Mouse (Mus musculus) CH12.LX (cell line): ENCODE measurements around the gene Mob3c. TPM values are rescaled to one million over a fixed set of nuclear protein-coding genes. Genes with fewer than 3 reads are reported as not detected.

ENCODE experiments used
- DNase-seq: peaks from one replicate; pipeline ENCODE4 v3.0.0-alpha.2; 2013; ENCODE audit errors: extremely low read depth
- H3K27ac ChIP-seq: 2 replicates; pipeline ENCODE4 v1.5.1; 2012; ENCODE audit warnings: low read depth, mild to moderate bottlenecking, control low read depth, moderate library complexity; ENCODE audit not compliant: insufficient read depth
- H3K27me3 ChIP-seq: replicated peaks from 2 replicates; pipeline ENCODE3; 2012; ENCODE audit warnings: inconsistent platforms
- H3K36me3 ChIP-seq, 2 experiments: replicated peaks in 1 of 2; 2 replicates each; pipeline versions ENCODE3 to v1.6.1; 2012; ENCODE audit warnings: inconsistent platforms in 1 of 2, low read length in 1 of 2, mild to moderate bottlenecking in 1 of 2, mixed read lengths in 1 of 2, moderate library complexity in 1 of 2; ENCODE audit not compliant: control insufficient read depth in 1 of 2, insufficient read depth in 1 of 2
- H3K4me1 ChIP-seq, 2 experiments: 2 replicates each; pipeline ENCODE4 v1.6.1; 2012; ENCODE audit warnings: inconsistent platforms in 1 of 2, moderate library complexity in 1 of 2; ENCODE audit not compliant: insufficient read depth in 2 of 2, control insufficient read depth in 1 of 2
- H3K4me2 ChIP-seq: 2 replicates; pipeline ENCODE4 v1.6.1; 2012; ENCODE audit warnings: low read depth, mild to moderate bottlenecking, control low read depth; ENCODE audit not compliant: poor library complexity, insufficient read depth, severe bottlenecking
- H3K4me3 ChIP-seq, 3 experiments: fragments of 150-350 bp in 1 of 3; sonication (generic) in 1 of 3; replicated peaks in 1 of 3; 2 replicates each; pipeline versions ENCODE3 to v1.5.1; 2011 to 2012; ENCODE audit warnings: low read depth in 2 of 3, low read length in 2 of 3, mild to moderate bottlenecking in 2 of 3, moderate library complexity in 2 of 3, control low read depth in 1 of 3, improper control_type of control experiment in 1 of 3, inconsistent platforms in 1 of 3, mixed read lengths in 1 of 3; ENCODE audit not compliant: poor library complexity in 1 of 3
- H3K79me2 ChIP-seq: replicated peaks from 2 replicates; pipeline ENCODE4 v1.6.1; 2012; ENCODE audit warnings: mild to moderate bottlenecking, moderate library complexity; ENCODE audit not compliant: control insufficient read depth, poor library complexity, insufficient read depth, severe bottlenecking; ENCODE audit errors: extremely low read depth
- H3K9ac ChIP-seq: 2 replicates; pipeline ENCODE4 v1.6.1; 2012; ENCODE audit warnings: low read depth, mild to moderate bottlenecking, control low read depth, moderate library complexity; ENCODE audit not compliant: insufficient read depth
- H3K9me3 ChIP-seq: replicated peaks from 2 replicates; pipeline ENCODE3; 2012; ENCODE audit warnings: low read length, inconsistent platforms, mixed read lengths
- ELF1 ChIP-seq: IDR thresholded peaks from 2 replicates; pipeline ENCODE4 v1.6.1; 2014; ENCODE audit warnings: low read depth, mild to moderate bottlenecking, inconsistent platforms, low read length, improper control_type of control experiment
- EP300 ChIP-seq: IDR thresholded peaks from 2 replicates; pipeline ENCODE4 v1.6.1; 2011; ENCODE audit warnings: low read length, improper control_type of control experiment
- IRF4 ChIP-seq: IDR thresholded peaks from 2 replicates; pipeline ENCODE4 v1.6.1; 2014; ENCODE audit warnings: low read depth, mild to moderate bottlenecking, inconsistent platforms, low read length, improper control_type of control experiment
- JUN ChIP-seq: IDR thresholded peaks from 2 replicates; pipeline ENCODE4 v1.6.1; 2011; ENCODE audit warnings: low read depth, mild to moderate bottlenecking, low read length, improper control_type of control experiment, moderate library complexity; ENCODE audit not compliant: insufficient read depth
- MAX ChIP-seq: IDR thresholded peaks from 2 replicates; pipeline ENCODE4 v1.6.1; 2011; ENCODE audit warnings: low read length, improper control_type of control experiment
- MAZ ChIP-seq: IDR thresholded peaks from 2 replicates; pipeline ENCODE4 v1.6.1; 2012; ENCODE audit warnings: low read depth, mild to moderate bottlenecking, inconsistent platforms, low read length, improper control_type of control experiment, moderate library complexity
- MEF2A ChIP-seq: IDR thresholded peaks from 2 replicates; pipeline ENCODE4 v1.6.1; 2014; ENCODE audit warnings: low read depth, mild to moderate bottlenecking, inconsistent platforms, low read length, improper control_type of control experiment, borderline replicate concordance
- POLR2A ChIP-seq: IDR thresholded peaks from 2 replicates; pipeline ENCODE4 v1.6.1; 2011; ENCODE audit warnings: low read depth, mild to moderate bottlenecking, improper control_type of control experiment, low read length
- RCOR1 ChIP-seq: conservative IDR thresholded peaks from 2 replicates; pipeline ENCODE4 v1.6.1; 2012; ENCODE audit warnings: low read depth, mild to moderate bottlenecking, inconsistent platforms, low read length, improper control_type of control experiment
- SMC3 ChIP-seq: IDR thresholded peaks from 2 replicates; pipeline ENCODE4 v1.6.1; 2011; ENCODE audit warnings: low read depth, low read length, improper control_type of control experiment
- TBP ChIP-seq: conservative IDR thresholded peaks from 2 replicates; pipeline ENCODE4 v1.6.1; 2011; ENCODE audit warnings: low read depth, low read length, improper control_type of control experiment
- TCF12 ChIP-seq: IDR thresholded peaks from 2 replicates; pipeline ENCODE4 v1.6.1; 2014; ENCODE audit warnings: low read depth, mild to moderate bottlenecking, inconsistent platforms, low read length, improper control_type of control experiment
- dilution Hi-C: fragments of 300-500 bp; cut with MboI; formaldehyde crosslinking; loops from 2 replicates; pipeline ENCODE4 v1.14.3; 2020; ENCODE audit warnings: low sequenced_read_pairs; ENCODE audit not compliant: extremely low pct_unique_long_range_greater_than_20kb, extremely low pct_ligation_motif_present
- in situ Hi-C: fragments of 300-500 bp; cut with MboI; formaldehyde crosslinking; loops from 3 replicates; pipeline ENCODE4 v1.14.3; 2019; ENCODE audit warnings: low sequenced_read_pairs, low pct_ligation_motif_present, low pct_unique_long_range_greater_than_20kb, mixed read lengths
- polyA plus RNA-seq: library from polyadenylated mRNA; unstranded; fragments of >175 nt; gene quantifications from 2 replicates; pipeline ENCODE4 v1.2.1, GENCODE M21; 2012; ENCODE audit warnings: low read depth; ENCODE audit not compliant: insufficient read length
- total RNA-seq, 2 experiments: library from RNA; depleted of rRNA; stranded (reverse); fragments of 300-350 nt in 1 of 2; fragments of >200 nt in 1 of 2; gene quantifications; 2 replicates each; pipeline ENCODE4 v1.2.3; 2012 to 2014

Mob3c gene
- total and polyA plus RNA-seq, 3 experiments = 7.8 to 9.2 (median 9.2) TPM

GRCm38 (mm10) chr4:115832040-115832439 lies 4.1 kb downstream of the Mob3c start:
- dilution Hi-C loops = no loop called here
- Histone ChIP-seq H3K27me3 (no peaks in the 10 kb centered on the region), H3K36me3 (peaks cover 49 to 75% of the 10 kb centered on the region in 2 experiments)

GRCm38 (mm10) chr4:115835576-115835975 lies 7.7 kb downstream of the Mob3c start:
- H3K79me2 ChIP-seq = peaks cover 7% of the 10 kb centered on the region; the same call in 1 of the 2 replicates
- H3K4me3 ChIP-seq = no peak overlapping the region
- dilution Hi-C loops = no loop called here
- H3K27ac ChIP-seq = no peak overlapping the region
- H3K9ac ChIP-seq = no peak overlapping the region
- H3K36me3 ChIP-seq = peaks cover 45 to 62% of the 10 kb centered on the region in 2 experiments
- no peaks in the 10 kb centered on the region for H3K27me3 ChIP-seq
- no peak for DNase-seq
- H3K4me2 ChIP-seq = no peak overlapping the region
- H3K9me3 ChIP-seq = no peaks in the 10 kb centered on the region
- TF ChIP-seq RCOR1 (no peak), ELF1 (no peak), SMC3 (no peak)
- in situ Hi-C loops = no loop called here
- H3K4me1 ChIP-seq = peaks cover 7 to 41% of the 10 kb centered on the region in 2 experiments

More at GRCm38 (mm10) chr4:115832040-115832439, 4.1 kb downstream of the Mob3c start:
- H3K9me3 ChIP-seq = no peaks in the 10 kb centered on the region
- no peak overlapping the region for H3K4me3 ChIP-seq
- in situ Hi-C loops = no loop called here
- H3K4me2 ChIP-seq = no peak overlapping the region
- no peak overlapping the region for H3K9ac ChIP-seq
- peaks cover 7 to 51% of the 10 kb centered on the region in 2 experiments for H3K4me1 ChIP-seq
- peaks cover 7% of the 10 kb centered on the region; the same call in 1 of the 2 replicates for H3K79me2 ChIP-seq
- H3K27ac ChIP-seq = no peak overlapping the region
- TF ChIP-seq JUN (no peak), MEF2A (no peak), POLR2A (no peak), MAX (no peak), TCF12 (no peak), TBP (no peak), ELF1 (no peak)
- no peak for DNase-seq

DNA sequence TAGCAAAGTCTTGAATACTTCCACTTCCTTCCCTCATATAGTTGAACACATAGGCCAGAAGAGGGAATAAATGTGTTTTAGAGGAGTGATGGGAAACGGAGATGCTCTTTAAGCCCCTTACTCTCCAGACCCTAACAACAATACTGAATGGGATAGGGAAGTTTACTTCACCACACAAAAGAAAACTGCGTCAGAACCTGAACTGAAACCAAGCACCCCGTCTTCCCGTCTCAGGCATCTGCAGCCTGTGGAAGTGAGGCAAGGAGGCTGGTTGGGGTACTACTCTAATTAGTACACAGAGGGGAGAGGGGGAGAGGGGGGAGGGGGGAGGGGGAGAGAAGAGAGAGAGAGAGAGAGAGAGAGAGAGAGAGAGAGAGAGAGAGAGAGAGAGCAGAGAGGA lies 10.3 kb downstream of the Mob3c start:
- dilution Hi-C loops (no loop called here), in situ Hi-C loops (no loop called here)
- TF ChIP-seq EP300 = peak; percentile 14; the same call in 1 of the 2 replicates
- TF ChIP-seq MAZ = no peak
- TF ChIP-seq IRF4 = 0 out of 2 replicates have a peak, but pooled peaks have one; percentile 19
- peaks cover 9 to 26% of the 10 kb centered on the region in 2 experiments; a peak in 3 of 4 replicates for H3K4me1 ChIP-seq
- H3K4me3 ChIP-seq = peak overlapping the region in 2 of 3 experiments; percentile 51 to 85
- H3K27me3 ChIP-seq = no peaks in the 10 kb centered on the region
- H3K79me2 ChIP-seq = peaks cover 7% of the 10 kb centered on the region; the same call in 1 of the 2 replicates
- H3K4me2 ChIP-seq = peak overlapping the region; percentile 59
- no peaks in the 10 kb centered on the region for H3K9me3 ChIP-seq
- H3K27ac ChIP-seq = no peak overlapping the region
- H3K36me3 ChIP-seq = peaks cover 27 to 56% of the 10 kb centered on the region in 2 experiments
- DNase-seq = no peak
- H3K9ac ChIP-seq = peak overlapping the region; percentile 54
